Mouse (Mus musculus) stomach, postnatal 0 days (tissue): ENCODE data around the gene Olfr1342. TPM values are rescaled to one million over a fixed set of nuclear protein-coding genes. Genes with fewer than 3 reads are reported as not detected.

ENCODE experiments used
- ATAC-seq: fragments of 200-750 bp; cut with Nextera tagmentation; 2 replicates; pipeline ENCODE4 v1.8.0; 2017; ENCODE audit not compliant: low FRiP score, low TSS enrichment
- DNase-seq: peaks from one replicate; pipeline ENCODE4 v3.0.0-alpha.2; 2016; ENCODE audit warnings: low spot score
- H3K27ac ChIP-seq: fragments of 300-500 bp; sonication (generic); replicated peaks from 2 replicates; pipeline ENCODE4 v1.5.1; 2014; ENCODE audit warnings: mild to moderate bottlenecking, control low read depth
- H3K27me3 ChIP-seq: fragments of 300-500 bp; sonication (generic); 2 replicates; pipeline ENCODE4 v1.6.1; 2014; ENCODE audit warnings: low read length; ENCODE audit not compliant: control insufficient read depth, insufficient read depth
- H3K36me3 ChIP-seq: fragments of 300-500 bp; sonication (generic); 2 replicates; pipeline ENCODE4 v1.6.1; 2014; ENCODE audit warnings: low read length, mixed read lengths; ENCODE audit not compliant: control insufficient read depth, insufficient read depth
- H3K4me1 ChIP-seq: fragments of 300-500 bp; sonication (generic); replicated peaks from 2 replicates; pipeline ENCODE4 v1.6.1; 2014; ENCODE audit warnings: antibody characterized with exemption; ENCODE audit not compliant: control insufficient read depth, insufficient read depth
- H3K4me2 ChIP-seq: fragments of 300-500 bp; sonication (generic); replicated peaks from 2 replicates; pipeline ENCODE4 v1.6.1; 2014; ENCODE audit warnings: low read depth, mild to moderate bottlenecking, control low read depth, moderate library complexity
- H3K4me3 ChIP-seq: fragments of 300-500 bp; sonication (generic); 2 replicates; pipeline ENCODE4 v1.5.1; 2014; ENCODE audit warnings: low read depth, low read length, control low read depth
- H3K9ac ChIP-seq: fragments of 300-500 bp; sonication (generic); 2 replicates; pipeline ENCODE4 v1.6.1; 2014; ENCODE audit warnings: mild to moderate bottlenecking, low read length, control low read depth, mixed read lengths
- H3K9me3 ChIP-seq: fragments of 300-500 bp; sonication (generic); 2 replicates; pipeline ENCODE4 v1.6.1; 2016; ENCODE audit warnings: low read length; ENCODE audit not compliant: control insufficient read depth
- CTCF ChIP-seq: IDR thresholded peaks from 2 replicates; pipeline ENCODE4 v1.5.1; 2016; ENCODE audit warnings: antibody characterized with exemption, low read depth, mild to moderate bottlenecking, moderate library complexity
- EP300 ChIP-seq: optimal IDR thresholded peaks from 2 replicates; pipeline ENCODE3; 2016; ENCODE audit warnings: antibody characterized with exemption
- WGBS: fragments of 180-500 bp; shearing (Covaris S2); extraction: QIAGEN DNeasy Blood & Tissue Kit; methylation state at CpG from one replicate; pipeline ENCODE4 v1.1.7; 2014; 5-methylcytosine and 5-hydroxymethylcytosine counted together
- polyA plus RNA-seq: library from polyadenylated mRNA; unstranded; fragments of >200 nt; fragmentation: Nextera tagmentation; extraction: Ambion mirVana; gene quantifications from 2 replicates; pipeline ENCODE4 v1.2.1, GENCODE M21; 2015

Gene Olfr1342
- not detected in 2 replicates for polyA plus RNA-seq

GRCm38 (mm10) chr4:118692412-118692973, at the start of gene Olfr1342:
Gene Olfr1342 (minus strand): TSS chr4:118692756.
- Histone ChIP-seq H3K27me3 (no peaks in the 10 kb centered on the region), H3K9me3 (no peaks in the 10 kb centered on the region), H3K27ac (no peak within 1 kb of the TSS), H3K4me3 (no peak within 1 kb of the TSS), H3K4me1 (no peaks in the 10 kb centered on the region), H3K9ac (no peak within 1 kb of the TSS), H3K36me3 (no peaks in the 10 kb centered on the region), H3K4me2 (no peak within 1 kb of the TSS)
- TF ChIP-seq CTCF = no peak
- TF ChIP-seq EP300 = no peak
- DNase-seq (no peak), ATAC-seq (no peak)
- WGBS = 61% methylated on average over 12 of the region's 12 CpGs

- Histone ChIP-seq H3K9ac (no peak overlapping the region), H3K4me3 (no peak overlapping the region), H3K27me3 (no peaks in the 10 kb centered on the region), H3K36me3 (no peaks in the 10 kb centered on the region), H3K4me1 (no peaks in the 10 kb centered on the region), H3K4me2 (no peak overlapping the region), H3K27ac (no peak overlapping the region), H3K9me3 (no peaks in the 10 kb centered on the region)
- WGBS = 12% methylated on average over 16 of the region's 16 CpGs
- TF ChIP-seq CTCF = no peak
- no peak for TF ChIP-seq EP300
- DNase-seq = no peak
- ATAC-seq = no peak
Measured at GRCm38 (mm10) chr4:118741881-118742280, 49.3 kb upstream of the Olfr1342 start.

GRCm38 (mm10) chr4:118740988-118741698, 48.6 kb upstream of the Olfr1342 start:
- no peak overlapping the region for H3K27ac ChIP-seq
- H3K9me3 ChIP-seq = no peaks in the 10 kb centered on the region
- H3K36me3 ChIP-seq = no peaks in the 10 kb centered on the region
- H3K4me2 ChIP-seq = no peak overlapping the region
- H3K4me1 ChIP-seq = no peaks in the 10 kb centered on the region
- H3K27me3 ChIP-seq = no peaks in the 10 kb centered on the region
- no peak overlapping the region for H3K9ac ChIP-seq
- ATAC-seq (no peak), DNase-seq (no peak)
- 12% methylated on average over 11 of the region's 11 CpGs for WGBS
- TF ChIP-seq EP300 = no peak
- TF ChIP-seq CTCF = no peak
- H3K4me3 ChIP-seq = no peak overlapping the region

GRCm38 (mm10) chr4:118739574-118739973, 47.0 kb upstream of the Olfr1342 start:
- Histone ChIP-seq H3K36me3 (no peaks in the 10 kb centered on the region), H3K27me3 (no peaks in the 10 kb centered on the region), H3K9me3 (no peaks in the 10 kb centered on the region), H3K4me3 (no peak overlapping the region), H3K4me2 (no peak overlapping the region), H3K4me1 (no peaks in the 10 kb centered on the region), H3K9ac (no peak overlapping the region), H3K27ac (no peak overlapping the region)
- WGBS = 65% methylated on average over 3 of the region's 3 CpGs
- ATAC-seq (no peak), DNase-seq (no peak)
- no peak for TF ChIP-seq EP300
- no peak for TF ChIP-seq CTCF

- WGBS = 100% methylated on average over 1 of the region's 1 CpGs
Measured at GRCm38 (mm10) chr4:118731875-118732274, 39.3 kb upstream of the Olfr1342 start, which contains the start of gene Olfr1339. Gene Olfr1339 (plus strand): TSS chr4:118732175.

More at GRCm38 (mm10) chr4:118731875-118732274, 39.3 kb upstream of the Olfr1342 start, which contains the start of gene Olfr1339:
- DNase-seq = no peak
- Histone ChIP-seq H3K36me3 (no peaks in the 10 kb centered on the region), H3K9me3 (no peaks in the 10 kb centered on the region), H3K4me1 (no peaks in the 10 kb centered on the region), H3K27ac (no peak within 1 kb of the TSS), H3K4me3 (no peak within 1 kb of the TSS), H3K27me3 (no peaks in the 10 kb centered on the region), H3K4me2 (no peak within 1 kb of the TSS), H3K9ac (no peak within 1 kb of the TSS)
- TF ChIP-seq CTCF (no peak), EP300 (no peak)
- ATAC-seq = no peak
